Mouse (Mus musculus) fat pad, adult 2 months (tissue): Measurements from ENCODE around the gene Smco3.
A peak's percentile ranks its signal among the peaks of the same experiment; 100 is the strongest.
"Not testable (repeated sequence)": the region's sequence is repeated elsewhere in the genome, so short reads cannot be mapped to it uniquely, and the experiment has no call there.

ENCODE experiments used
- DNase-seq: peaks from one replicate; pipeline ENCODE4 v3.0.0-alpha.2; 2011; ENCODE audit warnings: low read depth, low spot score; ENCODE audit errors: extremely low read depth

Smco3 gene

DNA sequence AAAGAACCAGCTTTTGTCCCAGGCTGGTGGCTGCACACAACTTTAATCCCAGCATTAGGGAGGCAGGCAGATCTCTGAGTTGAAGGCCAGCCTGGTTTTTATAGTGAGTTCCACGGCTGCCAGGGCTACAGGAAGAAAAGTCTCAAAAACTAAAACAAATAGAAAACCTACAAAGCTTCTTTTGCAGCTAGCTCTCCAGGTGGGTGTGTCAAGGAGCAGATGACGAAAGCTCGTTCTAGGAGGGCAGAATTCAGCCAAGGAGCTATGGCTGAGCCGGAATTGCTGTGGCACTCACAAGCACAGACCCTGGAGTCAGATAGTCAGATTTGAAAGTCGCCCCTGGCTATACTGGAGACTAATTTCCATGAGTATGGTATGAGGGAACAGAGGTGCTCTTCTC, 28.4 kb downstream of the Smco3 start:
- DNase-seq, result no peak

DNA sequence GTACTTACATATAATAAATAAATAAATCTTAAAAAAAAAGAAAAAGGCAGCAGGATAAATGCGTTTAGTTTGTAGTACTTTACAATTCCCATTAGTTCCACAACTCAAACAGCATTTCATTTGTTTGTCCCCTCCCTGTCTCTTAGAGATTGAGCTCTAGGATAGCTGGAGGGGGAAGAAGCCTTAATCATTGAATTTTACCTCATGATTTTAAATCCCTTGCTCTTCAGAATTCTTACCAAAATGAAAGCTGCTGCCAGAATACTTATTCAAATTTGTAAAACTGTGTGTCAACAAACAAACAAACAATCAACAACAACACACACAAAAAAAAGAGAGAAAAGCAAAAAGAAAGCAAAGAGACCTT, 29.9 kb downstream of the Smco3 start:
- no peak for DNase-seq

DNA sequence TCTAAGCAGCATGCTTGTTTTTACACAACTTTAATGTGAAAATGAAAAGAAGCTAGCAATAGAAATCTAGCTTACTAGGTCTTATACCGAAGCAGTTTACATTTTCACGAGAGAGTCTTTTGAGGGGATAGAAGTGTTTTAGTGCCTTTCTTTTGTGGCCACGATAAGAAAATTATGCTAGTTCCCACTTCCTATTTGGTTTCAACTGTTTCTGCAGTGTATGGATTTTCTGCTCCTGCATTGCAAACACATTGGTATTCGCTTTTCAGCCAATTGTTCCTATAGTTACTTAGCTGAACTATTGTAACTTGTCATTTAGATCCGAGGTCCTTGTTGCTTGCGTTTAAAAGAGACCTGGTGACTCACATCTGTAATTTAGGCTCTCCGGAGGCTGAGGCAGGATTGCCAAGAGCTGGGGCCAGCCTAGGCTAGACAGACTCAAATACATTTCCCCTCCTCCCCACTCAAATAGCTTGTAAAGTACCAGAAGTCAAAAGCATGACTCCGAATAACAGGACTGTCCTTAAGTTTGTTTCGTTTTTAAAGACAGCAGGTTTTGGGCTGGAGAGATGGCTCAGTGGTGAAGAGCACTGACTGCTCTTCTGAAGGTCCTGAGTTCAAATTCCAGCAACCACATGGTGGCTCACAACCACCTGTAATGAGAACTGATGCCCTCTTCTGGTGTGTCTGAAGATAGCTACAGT, 30.4 kb downstream of the Smco3 start:
- no peak for DNase-seq

DNA sequence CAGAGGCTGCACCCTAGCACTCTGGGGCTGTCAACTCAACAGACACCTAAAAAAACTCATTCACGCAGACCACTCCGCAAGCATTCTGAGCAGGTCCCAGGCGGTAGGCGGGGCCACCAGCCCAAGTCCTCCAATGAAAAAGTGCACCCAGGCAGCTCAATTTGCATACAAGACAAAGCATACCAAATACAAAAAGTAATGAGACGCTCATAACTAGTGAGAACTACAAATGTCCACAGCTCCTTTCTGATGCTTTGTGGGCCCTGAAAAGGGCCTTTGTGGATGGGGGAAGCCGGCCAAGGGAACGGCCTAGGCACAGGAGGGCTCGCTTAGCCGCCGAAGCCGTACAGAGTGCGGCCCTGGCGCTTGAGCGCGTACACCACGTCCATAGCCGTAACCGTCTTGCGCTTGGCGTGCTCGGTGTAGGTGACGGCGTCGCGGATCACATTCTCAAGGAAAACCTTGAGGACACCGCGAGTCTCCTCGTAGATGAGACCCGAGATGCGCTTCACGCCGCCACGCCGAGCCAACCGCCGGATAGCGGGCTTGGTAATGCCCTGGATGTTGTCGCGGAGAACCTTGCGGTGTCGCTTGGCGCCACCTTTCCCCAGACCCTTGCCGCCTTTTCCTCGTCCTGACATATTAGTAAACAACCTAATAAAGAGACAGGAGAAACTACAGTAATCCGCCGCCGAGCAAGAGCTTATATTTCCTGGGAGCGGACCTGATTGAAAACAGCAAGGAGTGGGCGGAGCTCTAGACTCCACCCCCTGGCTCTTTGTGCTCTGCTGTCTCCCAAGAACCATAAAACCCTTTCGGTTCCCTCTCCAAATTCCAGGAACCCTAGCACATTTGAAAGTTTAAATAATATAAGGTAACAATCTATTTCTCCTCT, 31.3 kb downstream of the Smco3 start, which contains the start of gene Hist4h4:
TSS of gene Hist4h4 (minus strand) at position 677 of the 895 bp plus-strand sequence.
- peak; percentile 66 for DNase-seq

DNA sequence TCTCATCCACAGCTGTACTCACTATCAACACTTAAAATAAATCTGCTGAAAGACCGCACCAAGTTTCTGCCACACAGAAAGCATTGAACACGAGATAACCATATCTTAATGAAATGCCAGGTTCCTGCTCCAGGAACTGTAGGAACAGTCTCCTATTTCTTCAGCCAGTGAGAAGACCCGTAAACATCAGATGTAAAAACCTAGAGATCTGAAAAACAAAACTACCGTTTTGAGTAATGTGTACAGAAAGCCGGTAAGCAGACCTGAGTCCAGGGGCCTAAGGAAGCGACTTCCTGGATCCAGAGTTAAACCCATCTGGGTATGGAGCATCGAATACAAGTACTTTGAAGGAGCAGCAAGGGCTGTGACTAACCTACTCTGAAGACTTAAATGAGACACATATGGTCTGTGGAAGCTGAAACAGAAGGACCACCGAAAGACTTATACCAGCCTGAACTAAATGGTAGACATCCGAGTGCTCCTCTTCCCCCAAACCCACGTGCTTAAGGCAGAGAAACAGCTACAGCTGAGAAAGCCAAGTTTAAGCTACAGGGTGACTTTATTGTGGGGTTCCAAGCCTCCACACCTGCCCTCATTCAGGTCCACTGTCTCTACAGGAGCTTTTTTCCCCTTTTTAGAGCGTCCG, 32.0 kb downstream of the Smco3 start:
- no peak for DNase-seq

DNA sequence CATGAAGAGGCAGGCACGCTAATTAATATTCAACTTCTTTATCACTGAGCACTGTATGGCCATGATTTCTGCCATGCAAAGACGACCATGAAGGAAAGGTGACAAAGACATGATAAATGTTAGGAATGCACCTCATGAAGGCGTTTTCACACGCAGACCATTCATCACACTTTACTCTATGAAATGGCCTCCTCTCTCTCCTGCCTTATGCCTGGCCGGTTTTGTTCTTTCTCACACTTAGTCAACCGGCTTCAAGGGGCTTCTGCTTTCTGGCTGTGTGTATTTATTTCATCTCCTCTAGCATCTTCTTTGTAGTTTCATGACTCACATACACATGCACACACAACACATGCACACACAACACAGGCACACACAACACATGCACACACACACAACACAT, 34.0 kb downstream of the Smco3 start:
- DNase-seq, result no peak

DNA sequence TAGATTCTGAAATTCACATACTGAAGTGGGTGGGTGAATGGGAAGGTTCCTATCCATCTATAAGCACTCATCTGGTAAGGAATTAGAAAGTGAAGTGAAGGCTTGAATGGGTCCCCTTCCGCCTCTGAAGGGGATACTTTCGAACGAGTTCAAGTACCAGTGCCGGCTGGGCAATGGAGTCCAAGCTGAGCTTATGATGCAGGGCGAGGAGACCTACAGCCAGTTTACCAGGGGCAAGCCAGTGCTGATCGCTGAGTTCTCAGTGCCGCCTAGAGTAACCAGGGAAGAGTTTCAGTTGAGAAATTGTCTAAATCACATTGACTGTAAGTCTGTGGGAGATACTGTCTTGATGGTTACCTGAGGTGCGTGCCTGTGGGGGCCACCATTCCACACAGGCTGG, 34.5 kb downstream of the Smco3 start:
- DNase-seq, result no peak

DNA sequence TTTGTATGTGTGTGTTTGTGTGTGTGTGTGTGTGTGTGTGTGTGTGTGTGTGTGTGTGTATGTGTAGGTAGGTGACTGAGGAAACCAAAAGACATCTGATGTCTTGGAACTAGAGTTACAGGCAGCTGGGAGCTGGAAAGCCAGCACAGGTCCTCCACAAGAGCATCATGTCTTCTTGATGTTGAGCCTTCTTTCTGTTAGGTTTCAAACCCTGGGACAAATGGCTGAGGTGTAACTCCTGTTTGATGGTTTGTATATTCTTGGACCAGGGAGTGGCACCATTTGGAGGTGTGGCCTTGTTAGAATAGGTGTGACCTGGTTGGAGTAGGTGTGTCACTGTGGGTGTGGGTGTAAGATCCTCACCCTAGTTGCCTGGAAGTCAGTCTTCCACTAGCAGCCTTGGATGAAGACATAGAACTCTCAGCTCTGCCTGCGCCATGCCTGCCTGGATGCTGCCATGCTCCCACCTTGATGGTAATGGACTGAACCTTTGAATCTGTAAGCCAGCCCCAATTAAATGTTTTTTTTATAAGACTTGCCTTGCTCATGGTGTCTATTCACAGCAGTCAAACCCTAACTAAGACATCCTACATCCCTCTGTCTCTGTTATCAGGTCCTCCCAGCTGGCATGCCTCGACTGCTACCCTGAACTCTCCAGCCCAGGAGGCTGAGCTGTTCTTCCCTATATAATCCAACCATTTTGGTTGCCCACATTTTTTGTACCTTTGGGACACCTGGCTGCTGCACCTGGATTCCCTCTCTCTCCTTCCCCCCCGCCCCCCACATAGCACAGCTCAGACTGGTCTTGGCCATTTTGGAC, 37.2 kb downstream of the Smco3 start:
- not testable (repeated sequence) for DNase-seq

DNA sequence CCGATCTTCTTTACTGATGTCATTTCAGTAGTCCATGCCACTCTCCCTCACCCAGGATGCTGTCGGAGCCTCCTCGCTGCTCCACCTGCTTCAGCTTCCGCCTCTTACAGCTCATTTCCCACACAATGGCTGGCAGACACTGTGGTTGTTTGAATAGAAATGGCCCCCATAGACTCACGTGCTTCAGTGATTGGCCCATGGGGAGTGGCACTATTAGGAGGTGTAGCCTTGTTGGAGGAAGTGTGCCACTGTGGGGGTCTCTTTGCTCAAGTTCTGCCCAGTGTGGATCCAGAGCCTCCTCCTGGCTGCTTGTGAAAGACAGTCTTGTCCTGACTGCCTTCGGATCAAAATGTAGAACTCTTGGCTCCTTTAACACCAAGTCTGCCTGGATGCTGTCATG, 39.4 kb downstream of the Smco3 start:
- DNase-seq, result no peak

DNA sequence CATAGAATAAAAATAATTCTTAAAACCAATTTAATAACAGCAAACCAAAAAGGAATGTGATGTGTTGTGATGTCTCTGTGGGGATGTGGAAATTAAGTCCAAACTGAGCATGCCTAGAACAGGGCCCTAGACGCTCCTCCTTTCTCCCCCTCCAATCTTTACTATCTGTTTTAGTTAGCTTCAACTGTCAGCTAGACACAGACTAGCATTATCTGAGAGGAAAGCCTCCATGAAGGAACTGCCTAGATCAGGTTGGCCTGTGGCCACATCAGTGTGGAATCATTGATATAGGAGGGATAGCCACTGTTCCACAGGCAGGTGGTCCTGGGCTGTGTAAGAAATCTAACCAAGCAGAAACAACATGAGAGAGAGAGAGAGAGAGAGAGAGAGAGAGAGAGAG, 40.1 kb downstream of the Smco3 start:
- no peak for DNase-seq

DNA sequence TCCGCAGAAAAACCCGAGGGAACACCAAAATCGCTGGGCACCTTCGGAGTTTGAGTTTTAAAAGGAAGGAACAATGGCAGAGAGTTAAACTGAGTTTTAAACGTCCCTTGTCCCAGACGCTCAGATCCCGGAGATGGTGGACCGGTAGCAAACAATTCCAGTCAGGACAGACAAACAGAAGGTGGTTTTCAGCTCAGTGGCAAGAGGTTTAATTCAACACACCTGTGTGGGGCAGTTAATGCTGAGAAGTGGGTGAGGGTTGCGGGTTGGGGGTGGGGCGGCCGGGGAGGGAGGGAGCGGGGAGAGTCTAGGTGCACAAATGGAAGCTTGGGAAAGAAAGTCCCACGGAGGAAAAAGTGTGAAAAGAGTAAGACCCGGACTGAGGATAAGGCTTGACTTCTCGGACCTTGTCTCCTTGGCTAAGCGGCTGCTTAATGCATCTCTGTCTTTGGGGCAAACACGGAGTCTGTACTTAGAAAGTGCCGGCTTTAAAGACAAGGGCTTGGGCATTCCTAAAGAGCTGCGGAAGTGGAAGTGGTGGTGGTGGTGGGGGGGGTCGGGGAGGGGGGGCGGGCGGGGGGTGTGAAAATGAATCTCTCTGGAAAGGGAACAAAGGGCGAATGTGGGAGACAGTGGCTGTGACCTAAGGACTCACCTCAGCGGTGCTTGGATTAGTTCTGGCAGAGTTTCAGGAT, 41.3 kb downstream of the Smco3 start:
- no peak for DNase-seq

DNA sequence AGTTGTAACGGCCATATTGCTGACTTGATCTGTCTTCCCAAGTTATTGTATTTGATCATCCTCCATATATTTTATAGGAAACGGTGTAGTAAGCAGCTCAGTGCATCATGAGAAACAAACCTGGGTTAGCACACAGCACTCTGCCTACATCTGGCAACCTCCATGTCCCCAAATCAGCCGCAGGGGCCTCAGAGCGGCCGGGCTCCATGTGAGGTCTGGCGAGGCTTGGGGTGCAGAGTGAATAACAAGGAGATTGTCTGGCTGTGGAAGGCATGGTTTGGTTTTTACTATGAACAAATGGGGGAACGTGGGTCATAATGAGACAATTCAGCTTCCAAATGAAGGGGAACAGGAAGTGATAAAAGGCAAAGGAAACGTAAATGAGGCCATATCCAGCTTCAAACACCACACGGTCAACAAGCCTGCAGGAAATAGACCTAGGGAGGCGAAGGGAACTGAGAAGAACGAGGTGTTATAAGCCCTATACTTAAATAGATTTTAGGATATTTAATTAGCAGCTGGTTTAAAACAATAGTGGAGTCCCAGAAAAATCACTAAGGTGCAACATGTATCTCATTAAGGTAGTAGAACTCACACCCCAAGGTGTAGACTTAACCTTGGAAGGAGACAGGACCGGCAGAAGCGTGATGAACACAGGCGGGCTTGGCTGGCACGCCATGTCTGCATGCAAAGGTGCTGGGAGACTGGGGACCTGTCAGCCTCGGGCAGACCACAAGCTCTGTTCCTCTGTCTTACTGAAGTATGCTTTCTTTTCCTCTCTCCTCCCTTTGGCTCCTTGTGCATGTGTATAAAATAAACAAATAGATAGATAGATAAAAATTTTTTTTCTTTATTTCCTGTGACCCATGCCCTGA, 42.1 kb downstream of the Smco3 start:
- DNase-seq, result no peak

DNA sequence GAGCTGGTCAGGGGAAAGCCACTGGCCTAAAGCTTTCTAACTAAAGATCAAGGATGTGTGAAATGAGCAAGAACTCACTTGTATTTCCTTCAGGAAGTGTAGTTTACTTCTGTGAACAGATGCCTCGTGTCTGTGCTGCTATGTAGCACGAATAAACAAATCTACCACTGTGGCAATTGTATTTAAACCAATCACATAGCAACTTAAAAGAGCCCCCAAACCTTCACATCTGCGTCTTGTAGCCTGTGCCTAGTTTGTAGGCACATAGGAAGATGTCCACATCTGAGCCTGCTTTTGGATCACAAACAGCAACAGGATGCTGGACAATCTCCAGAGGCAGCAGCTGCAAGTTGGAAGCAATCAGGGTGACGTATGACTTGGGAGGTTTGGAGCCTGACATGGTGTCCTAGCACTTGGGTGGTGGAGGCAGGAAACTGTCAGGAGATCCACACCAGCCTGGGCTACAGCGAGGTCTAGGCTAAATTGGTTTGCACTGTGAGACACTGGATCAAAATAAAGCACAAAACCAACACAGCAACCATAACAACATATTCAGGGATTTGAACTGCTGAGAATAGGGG, 45.8 kb downstream of the Smco3 start:
- DNase-seq, result no peak

DNA sequence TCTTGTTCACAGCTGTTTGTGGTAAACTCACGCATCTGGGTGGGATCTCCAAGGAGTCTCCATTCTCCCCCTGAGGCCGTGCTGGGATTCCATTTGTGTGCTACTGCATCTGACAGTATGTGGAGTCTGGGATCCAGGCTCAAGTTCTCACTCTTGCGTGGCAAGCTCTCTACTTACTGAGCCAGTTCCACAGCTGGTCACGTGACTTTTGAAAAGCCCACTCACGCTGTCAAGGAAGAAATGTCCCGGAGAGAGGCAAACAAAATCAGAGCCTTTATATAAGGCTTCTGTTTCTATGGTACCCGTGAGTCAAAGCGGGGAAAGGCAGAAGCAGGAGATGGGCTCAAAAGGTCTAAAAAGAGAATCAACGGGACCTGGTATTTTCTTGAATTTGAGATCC, 52.5 kb downstream of the Smco3 start:
- no peak for DNase-seq

DNA sequence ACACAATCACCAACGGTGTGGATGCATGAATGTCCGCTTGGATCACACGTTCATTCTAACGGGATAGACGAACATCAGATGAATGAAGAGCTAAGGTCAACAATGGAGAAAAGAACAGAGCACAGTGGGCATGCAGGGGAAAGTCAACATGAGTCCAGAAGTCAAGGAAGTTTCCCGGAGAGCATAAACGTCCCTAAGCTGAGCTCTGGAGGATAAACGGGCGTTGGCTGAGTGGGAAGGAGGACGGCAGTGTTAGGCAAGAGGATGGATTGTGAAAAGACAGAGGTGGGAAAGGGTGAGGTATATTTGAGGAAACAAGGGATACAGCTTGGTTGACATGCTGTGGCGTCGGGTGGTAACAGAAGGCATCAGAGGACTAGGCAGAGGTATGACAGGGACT, 53.1 kb downstream of the Smco3 start:
- no peak for DNase-seq

DNA sequence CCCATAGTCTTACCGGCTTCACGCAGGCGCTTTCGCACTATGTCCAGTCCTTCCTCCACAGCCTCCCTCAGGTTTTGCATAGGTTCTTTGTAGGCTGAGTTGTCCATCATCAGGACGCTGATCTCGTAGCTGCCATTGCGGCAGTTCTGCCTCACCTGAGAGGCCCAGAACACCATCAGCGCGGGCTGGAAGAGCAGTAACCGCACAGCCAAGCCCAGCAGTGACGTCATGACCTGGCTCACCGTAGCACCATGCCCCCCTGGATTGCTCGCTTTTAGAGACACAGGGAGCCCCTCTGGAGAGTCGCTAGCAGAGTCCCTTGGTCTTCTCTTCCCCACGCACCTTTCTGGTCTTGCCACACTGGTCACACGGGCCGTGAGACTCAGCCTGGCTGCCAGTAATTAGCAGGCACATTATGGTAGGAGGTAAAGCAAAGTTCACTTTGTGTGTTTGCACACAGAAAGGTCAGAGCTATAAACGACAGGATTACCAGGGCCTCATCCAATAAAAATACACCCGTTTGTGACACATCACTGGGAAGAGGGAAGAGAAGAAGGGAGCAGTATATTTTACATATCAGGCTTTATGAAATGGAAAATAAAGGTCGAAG, 53.8 kb downstream of the Smco3 start, which contains the start of gene Gucy2c:
TSS of gene Gucy2c (minus strand) at position 389 of the 610 bp plus-strand sequence.
- DNase-seq, result no peak
